Mouse (Mus musculus) fibroblast of lung, adult 2 months (primary cell): ENCODE results near the gene Adk.

Experiments used
- DNase-seq: peaks from one replicate; pipeline ENCODE4 v3.0.0-alpha.2; 2011; ENCODE audit warnings: low read depth

The Adk gene

DNA sequence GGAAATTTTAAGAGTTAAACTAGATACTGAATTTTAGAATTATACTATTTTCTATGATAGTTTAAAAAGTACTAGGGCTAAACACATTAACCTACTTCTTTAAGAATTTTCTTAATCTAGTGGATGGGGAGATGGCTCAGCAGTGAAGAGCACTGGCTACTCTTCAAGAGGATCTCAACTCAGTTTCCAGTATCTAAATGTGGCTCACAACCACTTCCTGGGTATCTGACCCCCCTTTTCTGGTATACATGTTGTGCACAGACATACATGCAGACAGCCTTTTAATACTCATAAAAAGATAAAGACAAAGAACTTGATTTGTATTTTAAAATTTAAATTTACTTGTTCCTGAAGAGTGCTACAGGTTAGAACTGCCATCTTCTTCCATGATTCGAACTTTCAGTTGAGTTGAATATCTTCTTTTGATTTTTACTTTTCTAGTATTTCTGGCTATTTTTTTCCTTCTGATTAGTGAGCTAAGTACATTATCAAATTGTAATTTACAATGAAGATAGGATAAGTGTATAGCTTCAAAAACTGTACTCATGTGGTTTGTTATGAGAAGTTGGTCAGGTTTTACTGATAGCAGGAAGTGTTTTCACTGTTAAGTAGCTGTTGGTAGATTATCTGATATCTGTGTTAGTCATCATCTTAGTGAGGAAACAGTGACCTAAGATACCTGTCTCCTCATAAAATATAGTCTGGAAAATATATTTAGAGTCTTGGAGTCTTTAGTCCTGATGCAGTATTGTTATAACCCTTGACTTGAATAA lies 121.8 kb downstream of the Adk start:
- DNase-seq = no peak

DNA sequence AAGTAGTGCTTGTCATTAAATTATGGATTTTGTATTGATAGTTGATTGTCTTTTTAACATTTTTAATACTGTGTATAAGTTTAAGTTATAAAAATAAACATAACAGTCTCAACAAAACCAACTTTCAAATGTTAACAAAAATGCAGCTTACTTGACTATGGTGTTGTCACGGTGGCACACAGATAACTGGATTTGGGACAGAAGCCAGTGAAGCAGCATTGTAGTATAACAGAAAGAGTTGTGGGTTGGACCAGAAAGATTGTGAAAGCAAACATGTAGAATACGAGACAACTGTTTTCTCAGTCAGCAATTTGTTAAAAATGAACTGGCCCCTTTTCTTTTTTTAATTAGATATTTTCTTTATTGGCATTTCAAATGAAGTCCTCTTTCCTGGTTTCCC lies 122.4 kb downstream of the Adk start:
- no peak for DNase-seq

DNA sequence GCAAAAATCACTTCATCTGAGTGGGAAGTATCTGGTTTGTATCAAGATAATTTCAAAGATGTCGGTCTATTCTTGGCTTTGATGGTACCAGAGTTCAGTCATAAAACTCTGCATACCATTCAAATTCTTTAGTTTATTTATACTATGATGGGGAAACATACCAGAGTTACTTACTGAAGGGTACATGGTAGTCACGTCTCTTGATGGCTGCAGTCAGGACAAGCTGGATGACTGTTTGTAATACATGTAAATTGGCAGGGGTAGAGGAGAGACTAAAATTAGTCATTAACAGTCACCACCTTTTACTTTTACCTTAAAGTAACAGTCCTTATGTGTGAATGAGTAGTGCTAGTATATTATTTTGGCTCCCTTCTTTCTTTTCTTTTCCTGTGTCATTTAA lies 125.4 kb downstream of the Adk start:
- DNase-seq = no peak

DNA sequence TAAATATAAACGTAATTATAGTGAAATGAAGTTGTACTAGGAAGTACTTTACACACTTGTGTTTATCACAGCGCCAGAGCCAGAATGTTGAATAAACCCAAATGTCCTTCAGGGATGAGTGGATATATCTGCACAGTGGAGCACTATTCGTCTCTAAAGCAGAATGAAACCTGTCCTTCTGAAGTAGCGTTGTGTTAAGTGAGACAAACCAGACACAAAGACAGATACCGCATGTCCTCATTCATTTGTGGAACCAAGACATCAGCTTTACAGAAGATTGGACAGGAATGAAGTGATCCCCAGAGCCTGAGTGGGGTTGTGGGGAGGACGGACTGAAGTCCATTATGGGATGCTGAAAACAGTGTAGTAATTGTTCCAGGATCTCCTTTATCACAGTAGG lies 126.0 kb downstream of the Adk start:
- DNase-seq = no peak

DNA sequence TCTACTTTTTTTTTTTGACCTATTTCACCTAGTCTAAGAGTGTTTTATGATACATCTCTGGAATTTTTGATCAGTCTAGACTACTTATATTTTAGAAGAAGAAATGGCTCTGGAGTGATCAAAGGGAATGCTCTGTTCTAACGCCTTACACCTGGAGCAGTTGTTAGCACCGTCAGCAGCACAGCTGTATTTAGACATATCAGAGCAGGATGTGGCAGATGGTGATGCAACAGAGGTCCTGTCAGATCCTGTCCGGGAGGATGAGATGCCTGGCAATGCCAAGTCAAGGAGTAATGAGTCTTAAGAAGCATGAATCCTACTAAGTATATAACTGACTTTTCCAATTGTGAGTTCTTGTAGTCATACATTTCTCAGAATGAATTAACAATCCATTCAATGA lies 128.7 kb downstream of the Adk start:
- DNase-seq = no peak

DNA sequence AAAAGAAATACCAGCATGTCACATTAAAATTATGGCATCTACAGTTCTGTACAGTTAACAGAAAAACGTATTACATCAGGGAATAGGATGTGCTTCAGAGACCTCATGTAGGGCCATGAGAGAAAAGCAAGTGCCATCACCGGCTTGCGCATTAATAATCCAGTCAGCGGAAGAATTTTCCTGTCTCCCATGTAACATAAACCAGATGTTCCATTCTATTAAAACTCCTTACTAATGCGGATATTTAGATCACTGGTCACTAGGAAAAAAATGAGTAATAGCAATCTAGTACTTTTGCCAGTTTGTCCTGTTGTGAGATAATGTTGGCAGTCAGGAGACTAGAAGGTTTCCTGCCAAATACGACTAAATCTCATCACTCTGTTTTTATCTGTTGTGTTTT lies 139.6 kb downstream of the Adk start:
- DNase-seq = peak; percentile 21

DNA sequence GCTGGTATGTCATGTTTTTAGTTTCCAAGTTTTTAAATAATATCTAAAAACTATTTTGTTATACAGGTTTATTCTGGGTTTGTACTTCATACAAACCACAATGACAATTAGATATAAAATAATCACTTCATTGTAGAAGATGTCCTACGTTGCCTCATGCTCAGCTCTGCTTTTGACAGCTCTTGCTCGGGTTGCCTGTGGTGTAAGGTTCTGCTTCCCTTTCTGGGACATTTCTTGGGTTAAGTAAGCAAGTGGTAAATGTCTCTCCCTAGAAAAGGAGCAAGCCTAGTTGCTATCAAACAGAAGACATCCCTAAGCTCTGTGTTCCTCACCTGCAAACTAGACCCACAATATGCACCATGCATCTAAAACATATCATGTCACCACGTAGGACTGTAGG lies 140.4 kb downstream of the Adk start:
- no peak for DNase-seq

DNA sequence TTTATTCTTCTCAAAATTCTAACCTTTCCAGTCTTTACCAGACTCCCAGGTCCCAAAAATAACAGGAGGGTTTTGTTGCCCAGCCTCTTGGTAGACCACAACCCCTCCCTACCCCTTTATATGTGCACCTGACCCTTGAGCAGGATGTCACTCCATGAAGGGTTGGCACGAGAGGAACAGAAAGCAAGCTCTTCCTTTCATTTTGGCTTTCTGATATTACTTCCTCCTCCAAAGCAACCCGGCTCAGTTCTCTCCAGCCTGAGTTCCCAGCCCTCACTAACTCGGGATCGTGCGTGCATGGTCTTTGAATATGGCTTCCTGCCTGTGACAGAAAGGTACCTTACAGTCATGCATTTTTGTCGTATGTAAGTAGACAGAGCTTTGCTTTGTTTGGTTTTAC lies 142.0 kb downstream of the Adk start:
- no peak for DNase-seq

DNA sequence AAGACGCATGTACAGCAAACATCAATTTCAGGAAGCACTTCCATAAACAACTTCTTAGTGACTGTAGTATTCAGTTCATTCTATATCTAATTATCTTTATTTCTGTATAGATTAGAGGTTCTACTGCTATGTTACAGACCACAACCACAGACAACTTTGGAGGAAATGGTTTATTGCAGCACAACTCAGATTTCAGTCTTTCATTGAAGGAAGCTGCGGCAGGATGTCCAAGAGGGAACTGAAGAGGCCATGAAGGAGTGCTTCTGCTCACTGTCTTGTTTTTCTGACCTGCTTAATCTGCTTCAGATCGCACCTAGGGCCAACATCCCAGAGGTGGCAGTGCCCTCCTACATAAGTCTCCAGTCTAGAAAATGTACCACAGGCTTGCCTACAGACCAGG lies 148.5 kb downstream of the Adk start:
- DNase-seq = no peak

DNA sequence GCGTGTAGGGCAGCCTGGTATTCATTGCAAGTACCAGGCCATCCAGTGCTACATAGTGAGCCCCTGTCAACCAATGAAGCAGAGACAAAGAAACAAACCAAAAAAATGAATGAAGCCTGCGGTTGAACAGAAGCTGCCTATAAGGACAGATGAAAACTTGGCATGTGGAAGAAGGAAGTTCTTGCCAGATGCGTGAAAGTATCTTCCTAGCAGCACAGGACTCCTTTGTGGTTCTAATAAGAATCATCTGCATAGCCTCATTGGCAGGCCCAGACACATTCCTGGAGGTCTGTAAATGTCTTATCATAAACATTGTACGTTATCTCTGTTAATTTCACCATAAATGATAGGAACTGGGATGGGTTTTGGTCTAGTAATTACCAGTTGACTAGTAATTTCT lies 154.1 kb downstream of the Adk start:
- DNase-seq = no peak

DNA sequence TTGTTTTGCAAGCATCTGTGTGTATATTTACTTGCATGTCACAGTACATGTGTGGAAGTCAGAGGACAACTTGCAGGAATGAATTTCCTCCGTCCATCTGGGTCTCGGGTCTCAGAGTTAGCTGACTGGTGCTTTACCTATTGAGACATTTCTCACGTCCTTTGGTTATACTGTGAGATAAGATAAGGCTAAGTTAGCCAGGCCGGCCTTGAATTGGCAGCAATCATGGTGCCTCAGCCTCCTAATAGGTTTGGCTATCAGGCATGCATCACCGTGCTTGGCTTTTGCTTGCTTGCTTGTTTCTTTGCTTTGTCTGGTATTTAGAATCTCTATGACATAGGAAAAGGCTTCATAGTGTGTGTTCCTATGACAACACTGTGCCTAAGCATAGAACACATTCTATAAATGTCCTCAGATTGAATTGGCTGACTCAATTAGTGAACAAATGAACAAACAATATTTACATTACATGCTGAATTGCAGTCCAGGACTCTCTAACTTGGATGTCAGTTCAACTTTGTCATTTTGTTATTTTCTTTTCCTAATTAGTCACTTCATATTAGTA lies 169.3 kb downstream of the Adk start:
- no peak for DNase-seq

DNA sequence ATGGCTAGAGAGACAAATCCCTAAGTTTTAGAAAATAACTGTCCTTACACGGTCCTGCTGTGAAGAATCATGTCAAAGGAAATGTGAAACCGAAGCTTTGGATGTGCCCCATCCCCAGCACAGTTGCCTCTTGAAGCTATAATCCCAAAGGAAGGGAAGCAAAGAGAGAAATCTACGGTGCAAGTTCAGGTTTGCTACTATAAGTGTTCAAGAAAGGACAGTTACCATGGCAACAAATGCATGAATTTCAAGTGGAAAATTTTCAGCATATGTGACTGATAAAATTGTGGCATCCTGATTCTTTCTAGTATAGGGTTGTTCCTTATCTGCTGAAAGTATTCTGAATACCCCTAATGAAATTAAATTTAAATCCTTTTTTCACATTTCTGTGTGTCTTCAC lies 169.8 kb downstream of the Adk start:
- no peak for DNase-seq

DNA sequence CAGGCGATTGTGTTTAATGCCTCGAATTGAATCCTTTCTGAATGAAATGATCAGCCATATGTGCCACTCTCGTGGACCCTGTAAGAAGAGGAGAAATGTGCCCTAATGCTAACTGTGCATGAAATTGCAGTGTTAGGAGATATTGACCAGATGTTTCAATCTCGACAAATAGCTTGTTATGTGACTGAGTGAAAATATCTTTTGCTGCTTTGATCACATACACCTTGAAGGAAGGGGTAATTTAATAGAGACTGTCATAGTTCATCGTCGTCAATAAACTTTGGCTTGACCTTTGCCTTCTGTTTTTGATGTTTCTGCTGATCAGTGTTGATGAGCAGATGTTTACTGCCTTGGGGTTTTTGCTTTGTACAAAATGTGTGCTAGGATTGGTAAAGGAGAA lies 171.1 kb downstream of the Adk start:
- DNase-seq = no peak

DNA sequence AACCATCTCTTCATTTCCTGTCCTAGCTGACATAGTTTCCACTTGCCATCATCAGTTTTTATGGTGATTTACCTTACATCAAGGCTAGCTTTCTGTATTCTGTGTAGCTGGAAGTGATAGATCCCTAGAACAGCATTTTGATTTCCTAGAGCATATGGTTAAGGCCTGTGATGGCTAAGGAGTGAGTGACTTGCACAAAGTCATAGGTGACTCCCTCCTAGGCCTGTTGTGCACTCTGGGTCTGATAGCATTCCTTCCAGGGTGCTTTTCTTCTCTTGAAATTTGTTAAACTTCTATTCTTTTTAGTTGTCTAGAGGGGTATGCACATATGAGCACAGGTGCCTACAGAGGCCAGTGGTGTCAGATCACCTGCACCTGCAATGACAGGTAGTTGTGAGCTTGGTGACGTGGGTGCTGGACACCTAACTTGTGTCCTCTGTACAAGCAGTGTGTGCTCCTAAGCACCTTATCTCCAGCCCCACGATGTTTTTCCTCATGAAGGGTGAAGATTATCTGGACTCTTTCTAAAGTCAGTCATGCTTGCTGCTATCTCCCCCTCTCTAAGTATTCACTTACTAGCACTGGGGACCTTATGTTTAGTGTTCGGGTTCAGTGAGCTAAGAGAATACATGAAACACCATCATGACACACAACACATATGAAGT lies 171.7 kb downstream of the Adk start:
- no peak for DNase-seq

DNA sequence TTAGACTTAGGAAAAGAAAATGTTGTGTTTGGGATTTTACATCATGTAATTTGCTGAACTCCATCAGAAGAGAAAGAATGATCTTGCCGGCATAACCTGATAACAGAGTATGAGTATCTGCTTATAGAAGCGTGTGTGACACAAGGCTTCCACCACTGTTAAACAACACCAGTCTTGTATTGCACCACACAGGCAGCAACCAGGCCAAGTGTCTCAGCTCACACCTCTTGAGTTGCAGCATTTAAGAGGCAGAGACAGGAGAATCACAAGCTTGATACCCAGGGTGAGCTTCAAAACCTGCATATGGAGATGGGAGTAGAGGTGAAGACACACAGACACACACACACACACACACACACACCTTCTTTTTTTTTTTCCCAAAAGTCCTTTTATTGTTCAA lies 184.7 kb downstream of the Adk start:
- no peak for DNase-seq

DNA sequence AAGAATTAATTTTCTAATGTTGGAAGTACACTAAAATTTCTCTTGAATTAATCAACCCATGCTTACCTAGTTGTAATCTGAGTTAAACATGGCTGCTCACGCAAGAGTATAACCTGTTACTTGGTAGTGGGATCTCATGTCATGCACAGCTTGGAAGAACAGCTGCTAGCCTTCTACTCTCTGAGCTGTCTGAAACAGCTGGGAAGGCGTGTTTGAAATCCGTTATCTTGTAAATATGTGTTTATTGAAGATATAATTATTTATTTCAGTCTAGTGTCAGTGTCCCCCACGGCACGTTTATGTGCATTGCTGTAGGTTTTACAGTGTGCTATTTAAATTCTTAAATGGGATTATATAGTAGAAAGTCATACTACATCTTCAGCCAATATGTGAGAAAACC lies 188.7 kb downstream of the Adk start:
- DNase-seq = no peak

DNA sequence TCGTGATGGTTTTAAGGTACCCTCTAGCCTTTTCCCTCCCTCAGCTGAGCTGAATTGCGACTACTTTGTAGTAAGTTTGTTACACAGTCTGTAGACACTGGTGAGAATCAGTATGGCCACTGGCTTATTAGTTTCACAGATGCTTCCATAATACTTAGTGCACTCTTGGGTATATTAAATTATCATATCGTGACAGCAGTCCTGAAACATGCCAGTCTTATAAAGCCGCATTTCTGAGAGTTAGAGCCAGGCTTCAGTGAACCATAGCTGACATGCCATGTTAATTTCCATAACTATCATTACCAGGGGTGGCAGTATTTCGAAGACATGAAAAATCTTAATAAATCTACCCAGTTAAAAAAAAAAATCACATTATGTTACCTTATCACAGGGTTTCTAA lies 199.0 kb downstream of the Adk start:
- DNase-seq = no peak

DNA sequence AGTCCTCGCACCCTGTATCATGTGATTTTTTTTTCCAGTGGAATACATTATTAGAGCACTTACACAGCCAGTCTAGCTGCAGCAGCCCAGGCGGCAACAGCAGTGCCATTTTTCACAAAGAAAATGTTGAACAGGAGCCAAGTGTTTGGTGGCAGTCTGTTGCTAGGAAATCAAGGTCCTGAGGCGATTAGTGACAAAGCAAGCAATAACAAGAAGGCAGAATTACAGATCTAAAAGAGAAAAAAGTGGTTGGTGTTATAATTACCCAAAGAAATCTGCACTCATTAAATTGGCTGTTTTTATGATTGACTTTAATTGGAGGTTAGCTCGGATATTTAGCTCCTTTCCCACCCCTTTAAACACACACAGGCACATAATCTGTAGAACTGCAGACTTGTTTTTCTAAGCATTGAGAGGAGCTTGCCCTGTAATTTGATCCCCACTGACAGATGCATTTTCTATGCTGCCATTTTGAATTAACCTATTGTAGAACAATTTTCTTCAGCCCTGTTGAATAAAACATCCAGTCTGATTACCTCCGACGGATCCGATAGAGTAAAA lies 200.0 kb downstream of the Adk start:
- no peak for DNase-seq

DNA sequence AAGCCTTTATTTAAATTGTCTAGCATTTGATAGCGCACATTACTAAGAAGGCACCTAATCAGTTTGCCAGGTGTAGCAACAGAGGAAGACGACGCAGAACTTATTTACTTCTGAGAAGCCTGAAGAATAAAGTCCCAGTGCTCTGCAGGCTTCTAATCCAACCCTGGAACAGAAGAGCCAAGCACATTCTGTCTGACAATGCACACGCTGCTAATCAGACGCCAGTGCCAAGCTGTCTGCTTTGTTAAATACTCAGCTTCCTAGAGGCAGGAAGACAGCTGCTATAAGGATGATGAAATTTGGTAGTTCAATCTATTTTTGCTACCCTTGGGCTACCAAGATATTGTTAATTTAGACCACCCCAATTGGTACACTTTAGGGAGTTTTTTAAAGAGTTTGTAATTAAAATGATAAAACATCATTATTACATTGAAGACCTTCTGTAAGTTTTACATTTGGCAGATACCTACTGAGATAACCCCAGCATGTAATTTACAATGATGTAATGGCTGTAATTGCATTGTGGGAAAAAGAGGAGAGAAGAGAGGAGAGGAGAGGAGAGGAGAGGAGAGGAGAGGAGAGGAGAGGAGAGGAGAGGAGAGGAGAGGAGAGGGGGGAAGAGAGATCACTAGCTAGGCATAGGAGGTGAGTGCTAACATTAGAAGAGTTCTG lies 201.1 kb downstream of the Adk start:
- DNase-seq = no peak

DNA sequence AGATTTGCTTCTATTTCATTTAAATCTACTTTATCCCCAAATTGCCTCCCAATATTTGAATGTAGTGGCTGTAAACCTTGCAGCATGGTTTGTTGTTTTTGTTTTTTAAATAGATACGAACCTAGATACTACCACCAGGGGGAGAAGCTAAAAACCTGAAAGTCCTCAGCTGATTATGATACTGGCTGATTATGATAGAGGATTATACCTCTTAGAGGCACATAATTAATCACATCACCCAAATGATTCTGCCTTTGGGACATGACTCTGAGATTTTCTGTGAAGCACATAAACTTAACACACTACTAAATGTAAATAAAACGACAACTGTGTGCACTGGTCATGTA lies 201.6 kb downstream of the Adk start:
- DNase-seq = no peak

DNA sequence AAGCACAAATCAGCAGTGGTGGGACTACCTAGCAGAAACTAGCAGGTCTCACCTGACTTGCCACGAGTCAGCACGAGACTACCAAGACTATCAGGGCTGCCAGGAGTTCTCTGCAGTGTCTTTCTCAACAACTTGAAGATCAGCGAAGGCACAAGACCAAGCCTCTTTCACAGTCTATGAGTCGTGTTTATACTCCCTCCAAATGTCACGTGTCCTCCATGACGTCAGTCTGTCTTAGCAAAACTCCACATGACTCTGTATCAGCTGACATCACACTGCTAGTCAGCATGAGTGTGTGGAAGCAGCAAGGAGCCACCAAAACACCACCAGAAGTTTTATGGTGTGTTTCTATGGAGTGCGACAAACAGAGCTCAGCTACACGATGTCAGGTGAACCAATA lies 215.9 kb downstream of the Adk start:
- peak; percentile 16 for DNase-seq

DNA sequence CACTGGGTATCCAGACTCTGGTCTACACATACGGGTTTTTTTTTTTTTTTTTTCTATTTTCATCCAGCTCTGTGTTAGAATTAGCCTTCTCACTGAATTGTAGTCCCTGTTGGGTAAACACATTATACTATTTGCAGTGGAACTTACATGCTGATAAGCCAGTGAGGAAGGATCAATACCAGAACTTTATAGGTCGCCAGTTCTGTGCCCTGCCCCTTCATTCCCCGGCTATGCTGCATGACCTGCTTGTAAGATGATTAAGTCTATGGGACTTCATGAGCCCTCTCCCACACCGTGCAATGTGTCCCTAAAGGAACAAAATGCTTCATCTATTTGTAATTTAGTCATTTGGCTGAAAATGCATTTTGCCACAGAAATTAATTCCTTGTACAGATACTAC lies 219.1 kb downstream of the Adk start:
- no peak for DNase-seq

DNA sequence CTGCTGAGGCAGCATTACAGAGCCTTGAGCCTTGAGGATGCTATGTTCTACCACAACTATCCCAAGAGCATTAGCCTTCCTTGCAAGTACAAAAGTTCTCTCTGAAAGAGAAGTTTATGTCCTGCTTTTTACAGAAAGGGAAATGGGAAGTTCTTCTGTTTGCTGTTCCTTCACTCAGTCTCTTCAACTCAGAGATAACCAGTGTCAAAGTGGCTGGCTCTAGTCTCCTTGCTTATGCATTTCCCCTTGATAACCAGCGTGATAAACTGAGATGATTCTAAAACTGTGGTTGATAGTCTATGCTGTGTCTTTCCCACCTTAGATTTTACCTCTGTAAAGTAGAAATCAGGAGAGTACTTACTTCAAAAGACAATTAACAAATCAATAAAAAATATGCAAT lies 223.4 kb downstream of the Adk start:
- DNase-seq = no peak
